Mouse (Mus musculus) layer of hippocampus, postnatal 36 days (tissue): ENCODE results near the gene Zmynd11. TPM values are rescaled to one million over a fixed set of nuclear protein-coding genes. Genes with fewer than 3 reads are reported as not detected.
A peak's percentile ranks its signal among the peaks of the same experiment; 100 is the strongest.
"Not testable (repeated sequence)": the region's sequence is repeated elsewhere in the genome, so short reads cannot be mapped to it uniquely, and the experiment has no call there.

Experiments used
- DNase-seq, 2 experiments: peaks; one replicate each; pipeline ENCODE4 v3.0.0; 2022
- total RNA-seq, 2 experiments: library from RNA; stranded (reverse); gene quantifications; 2 replicates each; pipeline ENCODE4 v1.2.3; 2021

Zmynd11 gene
- total RNA-seq, result 100 to 1,000 TPM; 277 to 302 TPM

DNA sequence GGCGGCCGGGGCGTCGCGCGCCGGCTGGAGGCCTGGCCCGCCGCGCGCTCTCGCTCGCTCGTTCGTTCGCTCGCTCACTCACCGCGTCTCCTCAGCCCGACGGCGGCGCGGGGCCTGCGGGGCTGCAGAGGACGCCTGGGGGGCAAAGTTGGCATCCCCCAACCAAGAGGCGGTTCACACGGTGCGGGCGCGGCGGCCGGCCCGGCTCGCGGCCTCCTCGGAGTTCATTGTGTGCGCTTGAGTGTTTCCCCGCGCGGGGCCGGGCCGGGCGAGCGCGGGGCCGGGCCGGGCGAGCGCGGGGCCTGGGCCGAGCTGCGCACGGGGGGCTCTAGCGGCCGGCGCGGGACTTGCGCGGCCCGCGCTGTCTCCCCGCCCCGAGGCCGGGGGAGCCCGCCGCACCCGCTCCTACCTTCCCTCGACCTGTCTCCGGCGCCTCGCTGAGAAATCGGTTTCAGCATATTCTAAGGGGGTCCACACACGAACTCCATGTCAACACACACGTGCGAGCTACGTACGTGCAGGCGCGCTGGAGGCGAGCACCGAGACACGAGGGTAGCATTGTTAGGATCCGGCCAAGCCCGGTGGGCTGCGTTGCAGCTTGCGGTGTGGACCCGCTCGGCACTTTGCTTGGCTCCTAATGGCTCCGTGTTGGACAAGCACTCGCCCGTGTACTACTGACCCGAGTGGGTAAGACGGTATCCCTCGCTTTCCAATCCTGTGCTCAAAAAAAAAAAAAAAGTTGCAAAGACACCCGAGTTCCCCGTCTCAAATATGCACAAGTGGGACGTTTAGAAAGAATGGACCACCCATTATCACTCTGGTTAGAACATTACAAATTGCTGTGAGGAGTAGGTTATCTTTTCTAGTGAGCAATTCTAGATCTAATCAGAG is at the start of gene Zmynd11:
Zmynd11 (minus strand) TSS at position 685 of the 891 bp plus-strand sequence.
- peak; percentile 50 to 63 for DNase-seq

DNA sequence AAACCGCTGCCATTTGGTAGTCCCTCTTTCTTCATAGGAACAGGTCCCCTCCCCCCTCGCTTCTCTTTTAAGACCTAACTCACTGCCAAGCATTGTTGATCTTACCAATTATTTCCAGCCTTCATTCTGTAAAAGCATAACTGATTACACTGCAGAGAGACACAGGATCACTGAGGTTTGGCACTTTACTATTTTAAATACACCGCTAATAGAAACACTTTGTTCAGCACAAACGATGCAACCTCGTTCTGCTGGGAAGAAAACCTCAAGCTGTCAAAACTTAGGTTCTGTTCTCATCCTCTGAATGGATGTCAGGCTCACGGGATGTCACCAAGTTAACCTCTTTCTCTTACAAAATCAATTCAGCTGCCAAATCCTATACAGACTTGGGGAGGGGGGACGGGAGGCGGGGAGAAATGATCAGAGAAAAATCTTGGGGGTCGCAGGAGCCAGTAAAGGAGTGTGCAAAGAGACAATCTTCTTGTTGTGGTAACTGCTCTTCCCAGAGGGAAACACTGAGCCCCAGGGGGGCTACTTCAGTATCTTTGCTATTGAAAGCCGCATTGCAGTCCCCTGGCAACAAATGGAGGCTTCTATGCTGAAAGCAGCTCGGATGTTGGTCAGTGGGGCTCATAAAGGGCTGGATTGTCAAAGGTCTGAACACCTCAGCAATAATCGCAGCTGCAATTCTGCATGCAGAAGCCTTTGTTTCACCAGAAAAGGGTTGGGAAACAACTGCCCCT is 30.9 kb upstream of the Zmynd11 start:
- DNase-seq, result peak in 1 of 2 experiments; percentile 5

DNA sequence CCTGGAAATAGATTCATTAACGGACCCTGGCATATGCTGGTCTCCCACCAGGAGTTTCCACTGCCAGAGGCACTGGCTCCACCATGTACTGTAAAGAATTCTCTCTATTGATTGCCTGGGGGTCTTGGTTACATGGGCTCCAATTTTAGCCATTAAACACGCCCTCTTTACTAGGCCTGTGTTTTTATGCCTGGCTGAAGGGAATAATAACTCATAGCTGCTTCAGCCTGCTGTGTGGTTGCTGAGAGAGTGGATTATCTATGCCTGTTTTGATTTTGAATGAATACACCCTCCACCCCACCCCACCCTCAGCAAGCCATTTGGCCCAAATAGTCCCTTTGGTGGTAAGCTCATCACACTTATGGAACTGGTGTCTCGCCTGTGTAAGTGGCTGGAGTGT is 20.9 kb upstream of the Zmynd11 start:
- no peak for DNase-seq

DNA sequence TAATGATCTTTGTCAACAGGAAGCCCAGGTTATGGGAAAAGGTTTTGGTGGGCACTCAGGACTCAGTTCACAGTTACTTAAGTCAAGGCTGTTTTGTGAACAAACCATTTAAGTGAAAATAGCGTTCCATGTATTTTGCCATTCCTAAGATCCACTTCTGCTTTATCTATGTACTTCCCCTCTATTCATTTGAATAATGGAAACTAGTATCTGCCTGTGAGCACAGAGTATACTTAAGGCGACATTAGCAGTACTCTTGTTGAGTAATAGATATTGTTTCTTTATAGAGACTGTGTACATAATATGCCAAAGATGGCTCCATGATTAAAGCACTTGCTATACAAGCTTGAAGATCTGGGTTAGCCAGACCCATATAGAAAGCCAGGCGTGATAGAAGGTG is 18.6 kb upstream of the Zmynd11 start:
- no peak for DNase-seq

DNA sequence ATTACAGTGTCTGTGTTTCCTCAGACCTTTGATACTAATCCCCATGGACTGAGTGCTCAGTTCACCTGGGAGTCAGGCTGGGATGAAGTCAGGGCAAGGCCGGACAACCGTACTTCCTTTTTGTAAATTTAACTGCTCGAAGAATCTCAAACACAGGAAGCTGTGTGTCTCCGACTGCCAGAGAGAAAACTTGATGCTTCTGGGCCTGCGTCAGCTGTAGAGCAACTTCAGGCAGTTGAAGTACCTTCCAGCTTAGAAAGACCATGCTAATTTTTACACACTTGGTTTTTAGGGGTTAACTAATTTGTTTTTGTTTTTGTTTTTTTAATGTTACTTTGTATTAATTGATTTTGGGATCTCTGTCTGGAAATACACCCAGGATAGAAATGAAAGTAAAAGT is 10.8 kb upstream of the Zmynd11 start:
- no peak for DNase-seq

DNA sequence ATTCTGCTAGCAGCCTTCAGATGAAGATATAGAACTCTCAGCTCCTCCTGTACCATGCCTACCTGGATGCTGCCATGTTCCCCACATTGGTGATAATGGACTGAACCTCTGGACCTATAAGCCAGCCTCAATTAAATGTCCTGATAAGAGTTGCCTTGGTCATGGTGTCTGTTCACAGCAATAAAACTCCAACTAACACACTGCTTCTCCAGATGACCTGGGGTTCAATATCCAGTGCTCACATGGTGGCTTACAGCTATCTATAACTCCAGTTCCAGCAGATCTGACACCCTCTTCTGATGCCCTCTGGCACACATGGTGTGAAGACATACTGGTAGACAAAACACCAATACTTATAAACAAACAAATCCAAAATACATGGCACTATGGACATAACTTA is 8.9 kb upstream of the Zmynd11 start:
- no peak for DNase-seq

DNA sequence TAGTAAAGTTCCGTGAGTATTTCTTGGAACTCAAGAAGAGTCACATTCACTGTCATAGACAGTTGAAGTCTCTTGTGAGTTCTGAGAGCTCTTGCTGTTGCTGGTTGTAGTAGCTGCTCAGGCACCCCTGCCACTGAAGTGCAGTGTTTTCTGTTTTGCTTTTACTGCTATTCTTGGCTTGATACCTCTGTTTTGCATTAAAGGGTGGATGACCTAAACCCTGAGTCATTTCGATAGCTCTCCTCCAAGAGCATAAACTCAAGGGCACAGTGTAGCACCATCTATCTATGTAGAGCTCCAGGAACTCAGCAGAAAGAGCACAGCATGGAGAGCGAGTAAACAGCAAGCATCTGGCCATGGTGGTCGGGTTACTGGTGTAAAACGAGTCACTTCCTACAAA is 2.1 kb upstream of the Zmynd11 start:
- DNase-seq, result no peak

DNA sequence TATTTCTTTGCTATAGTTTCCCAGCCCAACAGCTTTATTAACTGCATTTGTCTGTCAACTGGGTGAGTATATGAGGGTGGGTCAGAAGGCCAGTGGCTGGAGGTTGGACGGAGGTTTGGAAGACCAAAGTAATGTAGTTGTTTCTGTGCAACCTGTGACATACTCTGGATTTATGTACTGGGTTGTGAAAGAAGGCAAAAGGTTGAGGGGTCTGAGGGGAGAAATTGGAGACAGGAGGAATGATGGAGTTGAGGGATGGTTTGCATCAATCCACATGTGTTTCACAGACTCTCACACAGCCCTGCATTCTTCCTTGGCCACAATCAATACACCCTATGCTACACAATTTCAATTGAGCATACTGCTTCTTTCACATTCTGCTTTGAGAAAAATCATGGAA is 1.4 kb upstream of the Zmynd11 start:
- DNase-seq, result no peak

DNA sequence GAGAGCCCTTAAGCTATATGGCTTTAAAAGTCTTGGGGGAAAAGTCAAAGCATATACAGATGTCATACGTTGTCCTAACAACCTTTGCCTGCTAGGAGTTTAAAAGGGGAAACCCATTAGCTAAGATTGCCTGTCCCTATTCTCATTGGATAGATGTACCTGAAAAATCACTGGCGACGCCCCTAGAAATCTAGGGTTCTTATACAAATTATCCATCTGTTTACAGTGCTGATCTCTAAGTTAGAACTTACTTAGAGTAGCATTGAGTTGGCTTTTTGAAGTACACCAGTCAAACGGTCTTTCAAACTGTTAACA is 364 bp upstream of the Zmynd11 start:
- no peak for DNase-seq

DNA sequence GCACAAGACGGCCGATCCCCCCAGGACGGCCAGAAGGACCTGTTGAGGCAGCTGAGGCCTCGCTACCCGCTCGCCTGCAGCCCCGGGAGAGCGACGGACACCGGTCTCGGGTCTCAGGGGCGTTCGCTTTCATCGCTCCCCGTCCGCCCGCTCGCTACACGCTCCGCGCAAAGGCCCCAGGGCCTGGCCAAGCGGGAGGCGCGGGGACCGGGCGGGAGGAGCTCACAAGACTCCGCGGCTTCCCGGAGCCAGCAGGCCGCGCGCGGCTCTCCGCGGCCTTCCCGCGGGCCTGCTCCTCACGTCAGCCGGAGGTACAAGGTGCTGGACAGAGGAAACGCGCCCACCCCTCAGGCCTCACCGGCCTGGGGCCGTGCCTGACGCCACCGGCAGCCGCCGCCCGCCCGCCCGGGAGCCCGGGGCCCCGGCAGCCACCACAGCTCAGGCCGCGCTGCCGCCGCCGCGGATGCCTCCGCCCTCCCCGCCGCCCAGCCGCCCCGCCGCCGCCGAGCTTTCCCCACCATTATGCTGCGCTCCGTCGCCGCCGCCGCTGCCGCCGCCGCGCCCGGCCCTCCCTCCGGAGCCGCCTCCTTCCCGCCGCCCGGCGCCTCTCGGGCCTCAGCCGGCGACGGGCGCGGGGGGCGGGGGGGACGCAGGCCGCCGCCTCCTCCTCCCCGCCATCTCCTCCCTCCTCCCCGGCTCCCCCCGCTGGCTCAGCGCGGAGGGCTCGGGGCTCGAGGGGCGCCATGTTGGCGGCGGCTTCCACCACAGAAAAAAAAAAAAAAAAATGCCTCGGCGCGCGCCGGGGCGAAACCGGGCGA is 1.1 kb downstream of the Zmynd11 start:
- peak; percentile 61 to 65 for DNase-seq

DNA sequence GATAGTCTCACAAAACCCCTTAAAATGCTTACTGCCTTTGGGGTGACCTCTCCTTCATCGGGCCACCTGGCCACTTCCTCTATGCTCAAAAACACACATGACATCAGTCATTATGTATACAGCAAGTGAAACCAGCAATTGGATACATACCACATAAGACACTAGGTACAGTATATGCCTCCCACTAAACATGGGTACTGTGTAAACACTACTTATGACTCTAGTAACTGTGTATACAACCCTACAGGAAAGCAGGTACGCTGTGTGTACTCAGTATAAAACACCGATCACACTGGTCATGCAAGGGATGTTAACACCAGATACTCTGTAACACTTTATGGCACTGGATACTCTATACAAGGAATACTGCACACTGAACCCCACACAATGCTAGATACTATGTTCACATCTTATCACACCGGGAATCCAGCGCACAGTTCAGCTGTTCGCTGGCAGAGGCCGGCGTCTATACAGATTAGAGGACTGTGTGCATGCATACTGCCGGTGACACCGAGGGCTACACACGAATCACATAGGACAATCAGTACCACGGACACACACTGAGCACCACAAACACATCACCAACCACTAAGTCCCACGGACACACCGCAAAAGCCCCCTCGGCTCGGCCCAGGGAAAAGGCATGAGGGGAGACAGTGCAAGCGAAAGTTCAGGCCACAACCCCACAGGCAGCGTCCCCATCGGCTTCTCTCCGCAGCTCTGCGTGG is 1.9 kb downstream of the Zmynd11 start:
- DNase-seq, result no peak

DNA sequence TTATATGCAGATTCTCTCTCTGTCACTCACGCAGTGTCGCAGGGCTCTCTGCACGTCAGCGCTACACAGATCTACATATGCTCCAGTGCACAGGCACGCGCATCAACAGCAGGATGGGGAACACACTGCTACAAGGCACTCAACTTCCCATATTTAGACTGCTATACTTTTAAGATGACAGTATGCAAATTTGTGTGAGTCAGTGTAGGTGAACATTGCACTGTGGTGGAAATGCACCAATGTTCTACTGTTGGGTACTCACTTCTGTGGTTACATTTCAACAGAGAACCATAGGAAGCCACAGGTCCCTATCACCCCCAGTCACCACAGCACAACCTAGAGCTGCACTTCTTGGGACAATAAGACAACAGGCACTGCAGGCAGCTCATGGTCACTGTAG is 5.1 kb downstream of the Zmynd11 start:
- DNase-seq, result no peak

DNA sequence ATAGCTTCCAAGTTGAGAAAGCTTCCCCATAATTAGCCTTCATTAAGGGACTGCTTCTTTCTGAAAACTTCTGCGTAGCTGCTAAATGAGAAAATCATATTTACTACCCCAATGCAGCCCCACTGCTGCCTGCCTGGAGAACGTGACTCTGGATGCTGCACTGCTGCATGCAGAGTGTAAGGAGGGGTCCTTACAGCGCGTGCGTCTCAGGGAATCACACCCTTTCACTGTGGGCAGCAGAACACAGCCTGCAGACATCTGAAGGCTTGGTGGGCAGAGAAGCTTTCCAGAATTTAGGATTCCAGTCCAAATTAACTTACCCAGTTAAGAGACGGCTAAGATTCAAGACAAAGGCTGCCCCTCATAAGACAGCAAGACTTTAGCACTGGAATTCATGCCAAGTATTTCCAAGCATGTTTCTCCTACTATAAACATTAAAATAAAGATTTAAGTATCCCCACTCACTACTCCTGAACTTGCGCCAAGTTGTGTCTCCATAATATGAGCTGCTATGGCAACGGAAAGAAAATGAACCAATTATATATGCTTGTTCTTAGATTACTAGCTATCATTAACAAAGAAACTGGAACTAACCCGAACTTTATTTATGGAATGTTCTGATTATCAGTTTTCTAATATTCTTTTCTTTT is 7.2 kb downstream of the Zmynd11 start:
- DNase-seq, result no peak

DNA sequence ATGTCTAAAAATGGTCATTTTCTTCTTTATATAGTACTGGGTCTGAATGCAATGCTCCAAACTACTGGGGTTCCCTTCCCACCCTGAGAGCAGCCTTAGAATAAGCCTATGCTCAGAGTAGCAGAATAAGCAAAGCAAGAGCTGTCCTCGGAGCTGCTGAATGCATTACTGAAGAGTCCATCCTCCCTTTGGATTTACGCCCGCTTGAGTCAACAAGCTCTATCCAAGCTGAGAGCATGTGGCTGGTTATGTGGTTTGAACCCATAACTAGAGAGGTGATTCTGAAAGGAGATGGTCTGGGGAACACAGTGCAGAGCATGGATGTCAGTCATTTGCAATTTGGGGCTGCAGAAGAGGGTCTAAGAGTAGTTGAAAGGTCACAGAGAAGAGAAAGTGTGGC is 11.4 kb downstream of the Zmynd11 start:
- no peak for DNase-seq

DNA sequence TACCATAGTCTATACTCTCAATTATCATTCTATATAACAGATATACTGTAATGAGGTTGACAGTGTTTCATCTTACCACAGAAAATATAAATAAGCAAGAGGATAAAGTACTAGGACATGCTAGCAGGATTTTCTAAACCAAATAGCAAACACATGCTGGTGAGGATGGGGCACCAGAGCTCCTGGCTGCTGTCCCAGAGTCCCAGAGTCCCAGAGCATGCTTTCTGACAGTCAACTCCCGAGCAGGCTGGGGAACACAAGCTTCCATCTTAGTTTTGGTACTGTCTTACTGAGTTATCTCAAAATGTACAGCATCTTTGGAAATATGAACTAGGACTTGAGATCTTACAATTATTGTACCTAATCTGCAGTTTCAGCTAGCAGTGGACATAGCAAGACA is 14.8 kb downstream of the Zmynd11 start:
- peak; percentile 37 to 39 for DNase-seq

DNA sequence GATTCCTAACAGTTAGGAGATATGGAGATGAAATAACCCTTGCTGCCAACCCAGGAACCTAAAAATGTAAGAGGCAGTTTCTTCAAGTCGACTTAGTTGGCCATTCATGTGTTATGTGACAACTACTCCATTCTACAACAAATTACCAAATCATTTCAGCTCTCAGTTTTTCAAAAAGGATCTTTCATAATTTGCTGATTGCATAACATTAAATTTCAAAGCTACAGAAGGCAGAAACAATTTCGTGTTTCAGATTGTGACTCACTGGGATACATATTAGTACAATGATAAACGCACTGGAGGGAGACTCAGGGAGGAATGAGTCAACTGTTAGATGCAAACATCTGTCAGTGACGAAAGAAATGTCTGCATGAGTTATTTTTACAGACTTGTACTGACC is 15.3 kb downstream of the Zmynd11 start:
- DNase-seq, result no peak

DNA sequence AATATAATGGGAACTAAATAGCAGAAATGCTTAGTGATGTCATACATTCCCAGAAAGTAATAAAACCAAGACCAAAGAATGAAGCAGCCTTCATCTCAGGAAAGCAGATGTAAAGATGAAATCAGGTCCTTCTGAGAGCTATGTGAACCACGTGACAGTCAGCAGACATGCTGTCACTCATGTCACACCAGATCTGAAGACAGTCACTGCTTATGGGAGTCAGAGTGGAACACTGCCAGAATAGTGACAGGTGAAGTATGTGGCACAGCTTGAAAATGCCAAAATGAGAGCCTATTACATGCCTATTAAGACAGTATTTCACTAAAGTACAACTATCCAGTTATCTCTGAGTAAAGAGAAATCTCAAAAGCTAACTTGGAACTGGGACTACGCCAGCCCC is 26.9 kb downstream of the Zmynd11 start:
- no peak for DNase-seq

DNA sequence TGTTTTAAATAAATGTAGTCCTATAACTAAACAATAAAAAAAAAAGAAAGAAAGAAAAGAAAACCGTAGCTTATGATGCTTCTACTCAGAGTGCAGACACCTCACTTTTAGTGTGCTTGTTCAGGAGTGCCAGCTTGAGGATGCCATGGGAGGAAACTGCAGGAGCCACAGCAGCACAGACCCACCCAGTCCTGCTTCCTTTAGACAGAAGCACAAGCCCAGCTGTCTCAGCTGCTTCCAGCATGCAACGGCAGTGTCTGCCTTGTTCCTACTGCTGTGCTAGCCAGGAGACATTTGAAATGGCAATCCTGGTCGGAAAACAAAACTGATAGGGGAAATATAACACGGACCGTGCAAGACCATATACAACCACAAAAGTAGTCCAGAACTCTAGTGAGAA is 28.1 kb downstream of the Zmynd11 start:
- no peak for DNase-seq

DNA sequence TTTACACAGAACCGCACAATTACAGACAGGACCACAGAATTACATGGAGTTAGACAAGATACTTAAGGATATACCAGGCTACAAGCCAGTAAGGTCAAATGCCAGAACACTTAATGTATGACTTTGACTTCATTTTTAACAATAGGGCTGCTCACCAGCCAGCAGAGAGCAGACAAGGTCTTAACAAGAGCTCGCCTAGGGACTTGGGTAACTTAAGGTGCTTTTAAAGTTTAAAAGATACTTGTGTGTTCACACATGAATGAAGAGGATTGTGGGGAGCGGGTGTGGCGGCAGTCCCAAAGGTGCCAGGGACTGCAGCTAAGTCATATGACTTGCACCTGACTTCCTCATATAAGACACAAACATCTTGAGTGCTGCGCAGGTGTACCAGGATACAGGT is 32.9 kb downstream of the Zmynd11 start:
- not testable (repeated sequence) for DNase-seq

DNA sequence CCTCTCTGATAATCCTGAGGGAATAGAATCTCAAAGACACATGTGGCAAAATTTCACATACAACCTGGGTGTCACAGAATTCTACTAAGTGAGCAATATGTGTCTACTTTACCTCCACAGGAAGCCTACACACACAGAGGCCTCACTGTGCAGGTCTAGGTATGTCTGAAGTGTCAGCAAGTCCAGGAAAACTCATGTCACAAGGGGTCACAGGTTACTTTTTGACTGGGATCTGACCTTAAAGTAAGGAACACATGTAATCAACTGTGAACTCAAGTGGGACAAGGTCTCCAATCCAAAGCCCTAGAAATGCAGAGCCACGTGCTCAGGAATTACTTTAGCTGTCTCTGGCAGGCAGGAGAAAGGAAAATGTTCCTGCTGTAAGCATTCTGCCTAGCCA is 36.1 kb downstream of the Zmynd11 start:
- DNase-seq, result no peak

DNA sequence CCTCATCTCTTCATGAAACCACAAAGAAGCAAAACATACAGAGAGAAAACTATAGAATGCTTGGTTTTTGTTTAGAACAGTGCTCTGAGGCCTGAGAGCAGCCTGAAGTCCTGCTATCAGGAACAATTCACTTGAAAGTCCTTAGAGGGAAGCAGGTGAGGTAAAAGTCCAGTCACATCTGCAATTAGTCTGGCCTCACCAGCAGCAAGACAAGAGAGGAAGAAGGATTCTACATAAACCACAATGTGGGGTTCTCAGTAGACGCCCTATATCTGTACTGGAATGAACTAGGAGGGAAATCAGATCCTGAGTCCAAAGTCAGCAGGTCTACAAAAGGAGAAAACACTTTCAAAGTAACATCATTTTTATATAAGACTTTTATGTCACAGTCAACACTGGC is 49.9 kb downstream of the Zmynd11 start:
- no peak for DNase-seq
